Mouse (Mus musculus) monocyte, adult 2 months (primary cell): ENCODE measurements around the gene Frmd4a.
A peak's percentile ranks its signal among the peaks of the same experiment; 100 is the strongest.

Source experiments
- DNase-seq, 2 experiments: peaks; one replicate each; pipeline ENCODE4 v3.0.0; 2022; ENCODE audit warnings: low spot score in 2 of 2, low read depth in 1 of 2

Gene Frmd4a

GRCm38 (mm10) chr2:4477311-4477710 is 459.8 kb downstream of the Frmd4a start:
- DNase-seq = no peak

GRCm38 (mm10) chr2:4480180-4480579 is 462.7 kb downstream of the Frmd4a start:
- DNase-seq = no peak

DNA sequence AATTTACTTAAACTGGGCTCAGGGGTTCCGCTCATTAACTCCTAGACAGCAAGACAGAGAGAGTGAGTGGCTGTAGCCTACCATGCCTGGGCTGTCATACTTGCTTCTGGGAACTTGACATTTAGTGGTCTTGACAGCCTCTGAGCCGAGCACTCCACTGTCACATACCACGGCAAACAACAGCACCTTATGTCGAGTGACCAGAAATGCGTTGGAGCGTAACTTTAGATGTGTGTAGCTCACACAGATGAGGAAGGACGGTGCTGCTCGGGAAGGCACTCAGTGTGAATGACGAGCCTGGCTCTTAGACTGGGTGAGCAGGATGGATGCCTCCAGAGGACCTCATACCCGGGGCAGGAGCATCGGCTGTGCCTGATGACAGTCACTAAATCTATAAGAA is 463.6 kb downstream of the Frmd4a start:
- no peak for DNase-seq

DNA sequence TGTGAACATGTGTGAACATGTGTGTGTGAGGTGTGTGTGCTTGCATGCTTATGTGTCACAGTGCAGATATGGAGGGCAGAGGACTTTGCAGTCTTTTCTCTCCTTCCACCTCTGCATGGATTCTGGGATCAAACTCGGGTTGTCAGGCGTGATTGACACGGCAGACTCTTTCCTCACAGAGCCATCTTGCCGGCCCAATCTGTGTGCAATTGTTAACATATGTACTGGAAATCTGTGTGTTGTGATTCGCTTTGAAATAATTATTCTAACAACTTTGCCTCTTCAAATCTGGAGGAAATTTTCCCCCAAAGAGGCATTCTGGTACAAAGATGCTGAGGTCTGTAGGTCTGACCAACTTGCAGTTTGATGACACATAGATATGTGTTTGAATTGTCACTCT is 468.7 kb downstream of the Frmd4a start:
- no peak for DNase-seq

- no peak for DNase-seq
These were observed 469.8 kb downstream of the Frmd4a start for GRCm38 (mm10) chr2:4487280-4487679.

DNA sequence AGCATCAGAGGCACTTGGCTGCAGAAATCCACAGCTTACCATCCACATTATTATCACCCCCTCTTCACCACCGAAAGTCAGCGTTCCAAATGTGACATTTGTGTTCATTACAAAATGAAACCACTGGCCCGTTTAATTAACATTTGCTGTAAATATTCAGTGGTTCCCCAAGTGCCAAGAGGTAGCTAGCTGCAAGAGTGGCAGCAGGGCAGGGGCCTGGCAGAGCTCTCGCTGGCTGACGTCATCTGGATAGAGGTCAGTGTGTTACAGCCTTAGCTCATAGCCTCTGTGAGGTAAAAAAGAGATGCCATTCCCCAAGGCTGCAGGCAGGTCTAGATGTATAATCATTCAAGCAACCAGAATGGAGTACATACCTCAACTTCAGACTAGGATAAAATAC is 473.3 kb downstream of the Frmd4a start:
- DNase-seq = no peak

GRCm38 (mm10) chr2:4492485-4493481 is 475.3 kb downstream of the Frmd4a start:
- peak in 1 of 2 experiments; percentile 30 for DNase-seq

DNA sequence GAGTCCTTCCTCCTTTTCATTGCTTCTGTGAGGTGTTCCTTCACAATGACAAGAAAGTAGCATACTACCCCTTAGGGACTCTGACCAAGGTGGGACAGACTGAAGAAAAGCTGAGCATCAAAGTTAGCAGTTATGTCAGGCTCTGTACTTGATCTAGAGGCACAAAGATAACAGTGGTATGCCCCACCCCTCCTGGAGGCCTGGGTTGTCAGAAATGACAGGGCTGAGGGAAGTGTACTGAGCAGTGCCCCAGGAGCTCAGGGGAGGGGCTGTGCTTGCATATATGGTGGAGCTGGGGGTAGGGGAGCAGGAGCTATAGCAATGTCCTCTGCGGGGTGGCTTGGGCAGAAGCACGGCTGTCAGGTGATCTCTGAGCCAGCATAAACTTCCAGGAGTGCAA is 477.0 kb downstream of the Frmd4a start:
- DNase-seq = no peak

DNA sequence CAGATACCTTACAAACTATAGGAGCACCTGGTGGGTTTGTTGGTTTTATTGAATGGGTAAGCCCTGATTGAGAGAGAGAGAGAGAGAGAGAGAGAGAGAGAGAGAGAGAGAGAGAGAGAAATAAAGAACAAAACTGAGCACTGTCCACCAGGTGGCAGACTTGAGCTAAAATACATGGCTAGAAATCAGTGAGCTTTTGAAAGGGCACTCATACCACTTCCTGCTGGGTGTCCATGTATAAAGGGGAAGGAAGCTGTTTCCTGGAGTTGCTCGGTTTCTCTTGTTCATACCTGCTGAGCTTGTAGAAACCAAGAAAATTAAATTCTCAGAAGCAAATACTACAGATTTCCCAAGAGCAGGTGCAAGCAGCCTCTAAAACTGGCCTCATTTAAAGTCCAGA is 481.7 kb downstream of the Frmd4a start:
- peak in 1 of 2 experiments; percentile 34 for DNase-seq

- no peak for DNase-seq
These were observed 482.4 kb downstream of the Frmd4a start for GRCm38 (mm10) chr2:4499916-4500315.

DNA sequence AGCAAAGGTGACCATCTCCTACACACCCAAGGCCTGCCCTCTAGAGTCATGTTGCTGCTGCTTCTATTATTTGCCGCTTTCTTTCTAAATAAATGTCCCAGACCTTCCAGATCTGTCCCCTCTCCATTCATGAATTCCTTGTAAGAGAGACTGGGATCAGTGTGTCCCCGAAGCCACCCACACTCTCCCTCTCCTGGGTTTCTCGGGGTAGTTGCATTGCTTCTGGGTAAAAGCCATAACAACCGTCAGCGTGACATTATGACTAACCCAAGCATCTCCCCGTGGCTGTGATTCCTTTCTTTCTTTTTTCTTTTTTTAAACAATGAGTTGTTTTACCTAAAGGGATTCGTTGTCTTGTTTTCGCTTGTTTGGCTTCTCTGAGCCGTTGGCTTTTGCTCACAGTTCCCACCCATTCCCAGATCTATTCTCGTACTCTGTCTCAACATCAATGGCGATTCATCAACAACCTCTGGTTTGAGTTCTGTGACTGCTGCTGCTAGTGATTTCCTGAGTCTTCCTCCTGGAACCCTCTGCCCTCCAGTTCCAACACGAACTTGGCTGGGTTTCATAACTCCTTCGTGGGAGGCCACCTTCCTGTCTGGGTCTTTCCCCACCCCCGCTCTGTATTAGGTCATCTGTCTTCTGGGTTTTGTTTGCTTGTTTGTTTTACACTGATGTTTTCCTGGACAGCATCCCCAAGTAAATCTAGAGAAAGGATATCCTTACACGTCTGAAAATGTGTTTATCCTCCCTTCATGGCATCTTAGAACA is 483.9 kb downstream of the Frmd4a start:
- no peak for DNase-seq

DNA sequence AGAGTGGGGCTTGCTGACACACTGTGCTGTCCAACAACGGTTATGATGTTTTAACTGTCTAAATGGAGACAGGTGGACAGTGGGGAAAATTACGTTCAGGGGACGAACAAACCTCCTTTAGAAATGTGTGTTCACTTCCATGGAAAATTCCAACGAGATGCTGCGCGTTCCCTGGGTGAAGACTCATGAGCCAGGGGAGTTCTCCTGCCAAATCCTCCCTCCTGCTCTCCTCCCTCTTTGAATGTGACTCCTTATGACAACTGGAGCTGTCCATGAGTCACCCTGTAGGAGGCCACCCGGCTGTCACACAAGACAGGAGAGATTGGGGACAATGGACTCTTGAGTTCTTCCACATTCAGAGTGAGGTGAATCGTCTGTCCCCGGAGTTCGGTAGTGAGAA is 486.9 kb downstream of the Frmd4a start:
- no peak for DNase-seq

DNA sequence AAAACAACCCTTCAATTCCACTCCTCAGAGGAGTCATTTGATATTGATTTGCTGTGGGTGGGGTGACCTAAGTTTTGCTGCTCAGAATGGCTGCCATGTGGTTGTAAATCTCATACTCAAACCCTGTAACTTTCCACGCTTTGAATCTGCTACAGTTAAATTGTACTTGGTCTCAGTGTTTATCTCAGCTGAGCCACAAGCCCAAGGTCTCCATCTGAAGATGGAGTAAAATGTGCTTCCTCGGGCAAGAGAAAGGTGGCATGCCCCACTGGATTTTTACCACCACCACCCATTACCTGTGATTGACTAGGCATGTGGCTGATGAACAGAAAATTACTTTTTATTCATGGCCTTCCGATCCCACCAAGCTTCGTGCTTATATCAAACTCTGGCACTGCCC is 488.2 kb downstream of the Frmd4a start:
- no peak for DNase-seq

GRCm38 (mm10) chr2:4506659-4507058 is 489.1 kb downstream of the Frmd4a start:
- no peak for DNase-seq

GRCm38 (mm10) chr2:4507887-4508615 is 490.5 kb downstream of the Frmd4a start:
- no peak for DNase-seq

GRCm38 (mm10) chr2:4508959-4509615 is 491.6 kb downstream of the Frmd4a start:
- DNase-seq = no peak

GRCm38 (mm10) chr2:4509739-4510138 is 492.2 kb downstream of the Frmd4a start:
- no peak for DNase-seq

DNA sequence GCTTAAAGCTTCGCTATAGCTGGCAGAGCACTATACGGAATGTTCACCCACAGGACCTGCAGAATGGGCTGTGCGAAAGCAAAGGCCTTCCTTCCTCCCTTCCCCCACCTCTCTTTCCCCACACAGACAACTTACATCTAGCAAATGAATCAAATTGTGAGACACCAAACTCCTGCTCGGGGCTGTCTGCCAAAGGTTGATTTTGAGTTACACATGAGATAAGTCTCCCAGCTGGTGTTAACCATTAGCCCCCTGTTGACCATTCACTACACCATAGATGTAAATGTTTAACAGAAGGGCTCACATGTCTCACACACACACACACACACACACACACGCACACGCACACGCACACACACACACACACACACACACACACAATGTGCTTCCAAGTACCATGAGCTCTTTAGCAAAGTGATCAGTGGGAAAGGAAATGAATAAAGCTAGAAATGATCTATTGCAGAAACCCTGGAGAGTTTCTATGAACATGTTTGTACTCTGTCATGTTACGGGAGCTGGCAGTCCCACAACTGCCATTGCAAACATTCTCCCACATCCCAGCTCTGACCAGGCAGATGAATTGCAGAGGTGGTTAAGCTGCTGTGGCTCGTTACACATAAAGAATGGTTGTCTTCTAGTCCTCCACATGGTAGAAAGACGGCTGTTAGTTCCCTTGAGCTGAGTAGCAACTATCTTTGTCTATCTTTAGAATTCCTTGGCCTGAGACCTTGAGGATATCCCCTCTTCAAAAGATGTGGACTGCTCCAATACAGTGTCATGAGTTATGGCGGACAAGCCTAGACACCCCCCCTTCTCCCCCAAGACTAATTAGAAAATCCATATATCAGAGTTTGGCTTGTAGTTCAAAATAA is 492.9 kb downstream of the Frmd4a start:
- no peak for DNase-seq

- no peak for DNase-seq
These were observed 493.5 kb downstream of the Frmd4a start for GRCm38 (mm10) chr2:4511080-4511386.

DNA sequence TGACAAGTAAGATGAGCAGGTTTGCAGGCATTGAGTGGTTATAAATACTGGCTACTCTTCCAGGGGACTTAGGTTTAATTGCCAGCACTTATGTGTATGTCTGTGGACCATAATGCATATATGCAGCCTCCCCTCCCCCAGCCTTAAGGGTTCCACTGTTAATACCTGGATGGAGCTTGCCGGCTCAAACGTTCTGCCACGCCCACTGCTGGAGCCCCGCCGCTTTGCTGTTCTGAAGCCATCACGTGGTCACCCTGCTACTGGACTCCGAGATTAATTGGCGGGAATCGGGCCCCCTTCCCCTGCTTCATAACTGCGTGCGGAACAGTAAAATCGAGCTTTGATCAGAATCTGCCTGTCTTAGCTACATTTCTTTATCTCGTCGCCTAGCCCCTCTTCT is 495.1 kb downstream of the Frmd4a start:
- DNase-seq = no peak
